ENCODE assay signal across 11 mouse cellular contexts in genomic region chr16:76958597-76959392, GRCm38 (mm10). TPM values are rescaled to one million over a fixed set of nuclear protein-coding genes. Genes with fewer than 3 reads are reported as not detected.
DNase-seq lines count a peak whose midpoint lies in the region; ATAC-seq lines count a peak whose summit lies in the region.
"Had no signal": no experiment of that assay in that cellular context is flagged by ENCODE, and none has a peak within 500 bp of the region (broad histone marks: within the 10 kb centered on the region; RNA-seq: fewer than 3 reads in every experiment).

No protein-coding gene starts in this region.

- no peaks in the 10 kb centered on the region for H3K4me1 ChIP-seq in midbrain, embryonic 15.5 days
- H3K4me1 ChIP-seq: limb, embryonic 15.5 days had no signal

- no peak for DNase-seq in frontal cortex, postnatal 36 days (ENCODE audit: low spot score in 2 of 2)
- peak; percentile 60 for DNase-seq in adipocyte (ENCODE audit: low spot score)
- peak; percentile 8 for DNase-seq in heart, postnatal 25 days (ENCODE audit: low spot score)
- peak; percentile 13 for DNase-seq in skeletal muscle tissue, adult 2 months (ENCODE audit: low read depth, low spot score)
- DNase-seq in testis, postnatal 14 days (ENCODE audit: low spot score), result no peak
- DNase-seq in left cerebral cortex, postnatal 25 days (ENCODE audit: low spot score in 2 of 2), result no peak
- DNase-seq: kidney, adult 9 months; thymus, postnatal 4 days had no signal

- peak; percentile 84 for ATAC-seq in frontal cortex, adult (ENCODE audit: low TSS enrichment)
- ATAC-seq in midbrain, embryonic 15.5 days (replicated peaks), result no peak

- no peaks in the 10 kb centered on the region for H3K36me3 ChIP-seq in midbrain, embryonic 15.5 days (replicated peaks)
- H3K36me3 ChIP-seq: limb, embryonic 15.5 days had no signal

- H3K4me3 ChIP-seq in midbrain, embryonic 15.5 days, result no peak overlapping the region
- H3K4me3 ChIP-seq: limb, embryonic 15.5 days had no signal

- intact Hi-C loops in heart, postnatal 25 days (cut with DNase I), result no loop called here
- intact Hi-C loops in left cerebral cortex, postnatal 25 days (cut with DNase I), result no loop called here

- no peak overlapping the region for H3K4me2 ChIP-seq in midbrain, embryonic 15.5 days
- H3K4me2 ChIP-seq: limb, embryonic 15.5 days had no signal

- no peaks in the 10 kb centered on the region for H3K27me3 ChIP-seq in midbrain, embryonic 15.5 days (replicated peaks)
- H3K27me3 ChIP-seq: limb, embryonic 15.5 days had no signal

- no peak overlapping the region for H3K27ac ChIP-seq in midbrain, embryonic 15.5 days
- H3K27ac ChIP-seq: limb, embryonic 15.5 days had no signal

- 72% methylated on average over 7 of the region's 7 CpGs for WGBS in midbrain, embryonic 15.5 days

- no peak overlapping the region for H3K9ac ChIP-seq in midbrain, embryonic 15.5 days
- H3K9ac ChIP-seq: limb, embryonic 15.5 days had no signal

- H3K9me3 ChIP-seq in midbrain, embryonic 15.5 days, result no peaks in the 10 kb centered on the region
- H3K9me3 ChIP-seq: limb, embryonic 15.5 days had no signal

RNA-seq across cellular contexts. Expression of gene Usp25, which starts 54.7 kb away (rescaled TPM):
- 10 to 100 TPM; 78.2 to 83.5 TPM for total RNA-seq in heart, postnatal 25 days (2021)
- 10 to 100 TPM; 29.5 to 29.7 TPM for total RNA-seq in left cerebral cortex, postnatal 25 days (2021)
- 9.4 and 10.7 TPM in 2 replicates for polyA plus RNA-seq in midbrain, embryonic 15.5 days (2015; fragmentation: Nextera tagmentation; extraction: Ambion mirVana)

Comparison
In these comparisons a context has a peak if more than half of its experiments do, and no peak if none do; other contexts are left out.
1. DNase-seq: peak in adipocyte (single experiment), heart, postnatal 25 days (single experiment) and skeletal muscle tissue, adult 2 months (single experiment); none in frontal cortex, postnatal 36 days (0 of 2), testis, postnatal 14 days (single experiment) and left cerebral cortex, postnatal 25 days (0 of 2).